In the genomic region with DNA sequence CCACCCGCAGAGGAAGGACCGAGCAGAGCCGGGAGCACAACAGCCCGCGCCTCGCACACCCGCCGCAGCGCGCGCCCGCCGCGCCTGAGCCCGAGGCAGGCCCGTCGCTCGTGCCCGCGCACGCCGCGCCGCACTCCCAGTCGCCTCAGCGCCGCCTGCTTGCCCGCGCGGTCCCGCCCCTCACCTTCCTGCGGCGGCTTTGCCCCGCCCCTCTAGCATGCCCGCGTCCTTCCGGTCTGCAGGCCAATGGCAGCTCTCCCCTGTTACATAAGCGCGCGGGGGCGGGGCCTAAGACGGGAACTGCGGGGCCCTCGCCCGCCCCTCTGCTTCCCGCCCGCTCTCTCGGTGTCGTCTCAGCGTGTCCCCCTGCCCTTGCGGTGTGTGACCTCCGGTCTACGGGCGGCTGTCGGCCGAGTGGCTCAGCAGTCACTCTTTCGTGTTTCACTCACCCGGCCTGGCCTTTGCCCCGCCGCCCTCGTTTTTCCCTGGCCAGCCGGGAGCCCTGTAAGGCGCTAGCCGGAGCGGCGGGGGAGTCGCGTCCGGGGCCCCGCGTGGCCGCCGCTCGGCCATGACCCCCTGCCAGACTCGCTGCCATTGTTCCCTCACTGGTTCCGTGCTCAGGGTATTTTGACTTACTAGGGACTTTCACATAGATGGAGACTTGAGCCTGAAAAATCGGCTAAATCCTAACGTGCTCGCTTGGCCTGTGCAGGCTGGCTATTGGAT, we compare ENCODE assay signal across 7 mouse cellular contexts. TPM values are rescaled to one million over a fixed set of nuclear protein-coding genes. Genes with fewer than 3 reads are reported as not detected.
DNase-seq lines count a peak whose midpoint lies in the region; ATAC-seq lines count a peak whose summit lies in the region.

TSS of gene Zfp706 (minus strand) at position 541 of the 726 bp plus-strand sequence.

- H3K4me3 ChIP-seq in intestine, embryonic 16.5 days (ENCODE audit: low read length): peak within 1 kb of the TSS; percentile 85
- H3K4me3 ChIP-seq in midbrain, embryonic 11.5 days (ENCODE audit: low read depth, low read length): peak within 1 kb of the TSS; percentile 94

- intact Hi-C loops in left cerebral cortex, postnatal 36 days (cut with DNase I): loop anchor here (1.0 to 5.0 kb wide), 4 partner anchors 41 to 280 kb away; no protein-coding TSS in a partner anchor

- peak; percentile 99 for DNase-seq in adrenal gland, adult 2 months
- peak; percentile 97 for DNase-seq in embryo, embryonic 11.5 days (ENCODE audit: low read depth, low spot score)
- peak; percentile 98 to 99 for DNase-seq in gastrocnemius, postnatal 4 days (ENCODE audit: low spot score in 2 of 2)
- DNase-seq in left cerebral cortex, postnatal 36 days (ENCODE audit: low spot score in 2 of 2): peak; percentile 98 to 99
- peak; percentile 99 for DNase-seq in midbrain, embryonic 11.5 days (ENCODE audit: low spot score, missing footprints)
- peak; percentile 99 for DNase-seq in skeletal muscle tissue, adult 2 months (ENCODE audit: low read depth, low spot score)

- peak; percentile 99 for ATAC-seq in intestine, embryonic 16.5 days
- peak; percentile 100 for ATAC-seq in midbrain, embryonic 11.5 days (ENCODE audit: low FRiP score)

- H3K4me1 ChIP-seq in intestine, embryonic 16.5 days (ENCODE audit: control insufficient read depth, insufficient read depth, low read length): peaks cover 12% of the 10 kb centered on the region
- peaks cover 24% of the 10 kb centered on the region for H3K4me1 ChIP-seq in midbrain, embryonic 11.5 days (ENCODE audit: control insufficient read depth, insufficient read depth, low read length)

- H3K27ac ChIP-seq in intestine, embryonic 16.5 days (ENCODE audit: low read length): peak within 1 kb of the TSS; percentile 96
- H3K27ac ChIP-seq in midbrain, embryonic 11.5 days (ENCODE audit: low read depth, low read length): peak within 1 kb of the TSS; percentile 96

- no peaks in the 10 kb centered on the region for H3K9me3 ChIP-seq in intestine, embryonic 16.5 days (ENCODE audit: control insufficient read depth, low read length)
- no peaks in the 10 kb centered on the region for H3K9me3 ChIP-seq in midbrain, embryonic 11.5 days (ENCODE audit: control insufficient read depth, low read length)

- no peaks in the 10 kb centered on the region for H3K27me3 ChIP-seq in intestine, embryonic 16.5 days (replicated peaks; ENCODE audit: control insufficient read depth, insufficient read depth, low read length)
- no peaks in the 10 kb centered on the region for H3K27me3 ChIP-seq in midbrain, embryonic 11.5 days (ENCODE audit: control insufficient read depth, insufficient read depth, low read length)

- H3K9ac ChIP-seq in intestine, embryonic 16.5 days (ENCODE audit: low read depth, low read length): peak within 1 kb of the TSS; percentile 99
- peak within 1 kb of the TSS; percentile 98 for H3K9ac ChIP-seq in midbrain, embryonic 11.5 days (ENCODE audit: low read length)

- peak within 1 kb of the TSS; percentile 71 for H3K4me2 ChIP-seq in intestine, embryonic 16.5 days (ENCODE audit: low read depth, low read length)
- peak within 1 kb of the TSS; percentile 70 for H3K4me2 ChIP-seq in midbrain, embryonic 11.5 days

- H3K36me3 ChIP-seq in intestine, embryonic 16.5 days (ENCODE audit: control insufficient read depth, insufficient read depth, low read length): peaks cover 4% of the 10 kb centered on the region; the same call in 1 of the 2 replicates
- H3K36me3 ChIP-seq in midbrain, embryonic 11.5 days (ENCODE audit: control insufficient read depth, insufficient read depth, low read length): no peaks in the 10 kb centered on the region

- under 1% methylated on average over 70 of the region's 79 CpGs for WGBS in intestine, embryonic 16.5 days
- under 1% methylated on average over 71 of the region's 79 CpGs for WGBS in midbrain, embryonic 11.5 days

RNA-seq across cellular contexts. Expression of gene Zfp706, which starts in this region (rescaled TPM):
- total RNA-seq in adrenal gland, adult 2 months (2021): 100 to 1,000 TPM; 216 to 247 TPM
- 26.2 and 46.3 TPM in 2 replicates for polyA plus RNA-seq in adrenal gland, adult 2 months (2012; rRNA removed)
- 100 to 1,000 TPM; 206 to 237 TPM for total RNA-seq in gastrocnemius, postnatal 4 days (2021)
- polyA plus RNA-seq in intestine, embryonic 16.5 days (2015; fragmentation: Nextera tagmentation; extraction: Ambion mirVana): 613 and 620 TPM in 2 replicates
- total RNA-seq in left cerebral cortex, postnatal 36 days (2021): 100 to 1,000 TPM; 222 TPM
- polyA plus RNA-seq in midbrain, embryonic 11.5 days (2014; fragmentation: Nextera tagmentation; extraction: Ambion mirVana): 423 and 440 TPM in 2 replicates

Comparison
In these comparisons a context has a peak if more than half of its experiments do, and no peak if none do; other contexts are left out.
1. Peak in every context shown above with its lines: DNase-seq, ATAC-seq, H3K4me3 ChIP-seq and H3K27ac ChIP-seq.